Mouse (Mus musculus) forebrain, embryonic 12.5 days (tissue): ENCODE data around the gene Gm20388. TPM values are rescaled to one million over a fixed set of nuclear protein-coding genes. Genes with fewer than 3 reads are reported as not detected.

Experiments
- ATAC-seq: fragments of 200-750 bp; cut with Nextera tagmentation; 2 replicates; pipeline ENCODE4 v1.8.0; 2017; ENCODE audit warnings: moderate TSS enrichment; ENCODE audit not compliant: low FRiP score
- H3K27ac ChIP-seq: fragments of 300-500 bp; sonication (generic); 2 replicates; pipeline ENCODE4 v1.5.1; 2016; ENCODE audit warnings: mild to moderate bottlenecking
- H3K27me3 ChIP-seq: fragments of 300-500 bp; sonication (generic); 2 replicates; pipeline ENCODE4 v1.6.1; 2016; ENCODE audit warnings: mild to moderate bottlenecking
- H3K36me3 ChIP-seq: fragments of 300-500 bp; sonication (generic); replicated peaks from 2 replicates; pipeline ENCODE4 v1.6.1; 2016; ENCODE audit warnings: mild to moderate bottlenecking
- H3K4me1 ChIP-seq: fragments of 300-500 bp; sonication (generic); 2 replicates; pipeline ENCODE4 v1.6.1; 2016
- H3K4me2 ChIP-seq: fragments of 300-500 bp; sonication (generic); 2 replicates; pipeline ENCODE4 v1.6.1; 2016; ENCODE audit warnings: mild to moderate bottlenecking, moderate library complexity
- H3K4me3 ChIP-seq: fragments of 300-500 bp; sonication (generic); replicated peaks from 2 replicates; pipeline ENCODE4 v1.5.1; 2016; ENCODE audit warnings: mild to moderate bottlenecking
- H3K9ac ChIP-seq: fragments of 300-500 bp; sonication (generic); 2 replicates; pipeline ENCODE4 v1.6.1; 2016; ENCODE audit warnings: mild to moderate bottlenecking
- H3K9me3 ChIP-seq: fragments of 300-500 bp; sonication (generic); 2 replicates; pipeline ENCODE4 v1.6.1; 2016
- WGBS: fragments of 180-500 bp; shearing (Covaris S2); methylation state at CpG from one replicate; pipeline ENCODE4 v1.1.7; 2016; 5-methylcytosine and 5-hydroxymethylcytosine counted together
- polyA plus RNA-seq: library from polyadenylated mRNA; unstranded; fragments of >200 nt; fragmentation: Nextera tagmentation; extraction: Ambion mirVana; gene quantifications from 2 replicates; pipeline ENCODE4 v1.2.1, GENCODE M21; 2016

Gm20388 gene
- polyA plus RNA-seq, 1 experiment from 2014 or later, result not detected

- no peak for ATAC-seq
- no peak overlapping the region for H3K9ac ChIP-seq
- 90% methylated on average over 14 of the region's 14 CpGs for WGBS
- no peaks in the 10 kb centered on the region for H3K36me3 ChIP-seq
- no peaks in the 10 kb centered on the region for H3K9me3 ChIP-seq
- no peak overlapping the region for H3K27ac ChIP-seq
- H3K4me3 ChIP-seq, result no peak overlapping the region
- no peak overlapping the region for H3K4me2 ChIP-seq
- H3K4me1 ChIP-seq, result peaks cover 7% of the 10 kb centered on the region
- no peaks in the 10 kb centered on the region for H3K27me3 ChIP-seq
These were observed 1945.6 kb downstream of the Gm20388 start for GRCm38 (mm10) chr8:121856071-121856746.

- WGBS, result 60% methylated on average over 9 of the region's 9 CpGs
- H3K36me3 ChIP-seq, result no peaks in the 10 kb centered on the region
These were observed 1946.7 kb downstream of the Gm20388 start for GRCm38 (mm10) chr8:121857331-121857730.

GRCm38 (mm10) chr8:121857747-121858146, 1947.1 kb downstream of the Gm20388 start:
- H3K27ac ChIP-seq, result no peak overlapping the region

More at GRCm38 (mm10) chr8:121857331-121857730, 1946.7 kb downstream of the Gm20388 start:
- ATAC-seq, result no peak
- Histone ChIP-seq H3K4me3 (no peak overlapping the region), H3K9ac (no peak overlapping the region), H3K4me2 (no peak overlapping the region), H3K9me3 (no peaks in the 10 kb centered on the region), H3K27me3 (0 out of 2 replicates have a peak, but pooled peaks cover under 1% of the 10 kb centered on the region), H3K27ac (no peak overlapping the region), H3K4me1 (no peaks in the 10 kb centered on the region)

GRCm38 (mm10) chr8:121861276-121861675, 1950.6 kb downstream of the Gm20388 start:
- no peak for ATAC-seq
- WGBS, result 69% methylated on average over 6 of the region's 6 CpGs
- no peaks in the 10 kb centered on the region for H3K36me3 ChIP-seq

More at GRCm38 (mm10) chr8:121857747-121858146, 1947.1 kb downstream of the Gm20388 start:
- Histone ChIP-seq H3K36me3 (no peaks in the 10 kb centered on the region), H3K9me3 (no peaks in the 10 kb centered on the region), H3K4me1 (no peaks in the 10 kb centered on the region), H3K27me3 (peaks cover 4% of the 10 kb centered on the region; the same call in 1 of the 2 replicates), H3K4me2 (no peak overlapping the region), H3K9ac (no peak overlapping the region), H3K4me3 (no peak overlapping the region)
- ATAC-seq, result no peak
- 59% methylated on average over 2 of the region's 2 CpGs for WGBS

GRCm38 (mm10) chr8:121861806-121862548, 1951.3 kb downstream of the Gm20388 start:
- WGBS, result 82% methylated on average over 9 of the region's 12 CpGs
- no peak overlapping the region for H3K4me2 ChIP-seq
- H3K9ac ChIP-seq, result no peak overlapping the region
- H3K9me3 ChIP-seq, result no peaks in the 10 kb centered on the region
- peaks cover 5% of the 10 kb centered on the region; the same call in 1 of the 2 replicates for H3K27me3 ChIP-seq
- H3K36me3 ChIP-seq, result no peaks in the 10 kb centered on the region
- no peak overlapping the region for H3K27ac ChIP-seq
- ATAC-seq, result no peak
- no peaks in the 10 kb centered on the region for H3K4me1 ChIP-seq
- H3K4me3 ChIP-seq, result no peak overlapping the region

More at GRCm38 (mm10) chr8:121861276-121861675, 1950.6 kb downstream of the Gm20388 start:
- Histone ChIP-seq H3K9ac (no peak overlapping the region), H3K9me3 (no peaks in the 10 kb centered on the region), H3K4me3 (no peak overlapping the region), H3K4me2 (no peak overlapping the region), H3K27me3 (peaks cover 5% of the 10 kb centered on the region; the same call in 1 of the 2 replicates), H3K27ac (no peak overlapping the region), H3K4me1 (no peaks in the 10 kb centered on the region)

- ATAC-seq, result no peak
- no peak overlapping the region for H3K9ac ChIP-seq
- peaks cover 5% of the 10 kb centered on the region; the same call in 1 of the 2 replicates for H3K27me3 ChIP-seq
- no peak overlapping the region for H3K4me2 ChIP-seq
- H3K36me3 ChIP-seq, result no peaks in the 10 kb centered on the region
- H3K27ac ChIP-seq, result no peak overlapping the region
- no peak overlapping the region for H3K4me3 ChIP-seq
- no peaks in the 10 kb centered on the region for H3K9me3 ChIP-seq
- WGBS, result 87% methylated on average over 8 of the region's 8 CpGs
- H3K4me1 ChIP-seq, result no peaks in the 10 kb centered on the region
These were observed 1954.7 kb downstream of the Gm20388 start for GRCm38 (mm10) chr8:121865356-121865755.

- ATAC-seq, result no peak
- no peaks in the 10 kb centered on the region for H3K9me3 ChIP-seq
- no peak overlapping the region for H3K9ac ChIP-seq
- peaks cover 10% of the 10 kb centered on the region for H3K4me1 ChIP-seq
- H3K4me3 ChIP-seq, result no peak overlapping the region
- no peak overlapping the region for H3K4me2 ChIP-seq
- no peak overlapping the region for H3K27ac ChIP-seq
- H3K27me3 ChIP-seq, result no peaks in the 10 kb centered on the region
- H3K36me3 ChIP-seq, result no peaks in the 10 kb centered on the region
- 93% methylated on average over 5 of the region's 5 CpGs for WGBS
These were observed 1957.6 kb downstream of the Gm20388 start for GRCm38 (mm10) chr8:121868196-121868595.

GRCm38 (mm10) chr8:121868896-121869295, 1958.3 kb downstream of the Gm20388 start:
- H3K4me2 ChIP-seq, result no peak overlapping the region
- no peak overlapping the region for H3K4me3 ChIP-seq
- no peaks in the 10 kb centered on the region for H3K27me3 ChIP-seq
- no peaks in the 10 kb centered on the region for H3K9me3 ChIP-seq
- H3K27ac ChIP-seq, result no peak overlapping the region
- 80% methylated on average over 7 of the region's 7 CpGs for WGBS
- H3K9ac ChIP-seq, result no peak overlapping the region
- H3K36me3 ChIP-seq, result no peaks in the 10 kb centered on the region
- ATAC-seq, result no peak
- H3K4me1 ChIP-seq, result peaks cover 10% of the 10 kb centered on the region

- no peak overlapping the region for H3K9ac ChIP-seq
- H3K4me1 ChIP-seq, result peaks cover 10% of the 10 kb centered on the region
- ATAC-seq, result no peak
- H3K36me3 ChIP-seq, result no peaks in the 10 kb centered on the region
- no peak overlapping the region for H3K27ac ChIP-seq
- 92% methylated on average over 2 of the region's 2 CpGs for WGBS
- H3K27me3 ChIP-seq, result no peaks in the 10 kb centered on the region
- H3K4me2 ChIP-seq, result no peak overlapping the region
- no peak overlapping the region for H3K4me3 ChIP-seq
- H3K9me3 ChIP-seq, result no peaks in the 10 kb centered on the region
These were observed 1959.5 kb downstream of the Gm20388 start for GRCm38 (mm10) chr8:121870190-121870589.

GRCm38 (mm10) chr8:121871833-121872440, 1961.3 kb downstream of the Gm20388 start:
- Histone ChIP-seq H3K4me2 (peak overlapping the region; percentile 8; the same call in 1 of the 2 replicates), H3K27ac (peak overlapping the region; percentile 10; the same call in 1 of the 2 replicates), H3K36me3 (no peaks in the 10 kb centered on the region), H3K9me3 (no peaks in the 10 kb centered on the region), H3K27me3 (no peaks in the 10 kb centered on the region), H3K4me1 (peaks cover 10% of the 10 kb centered on the region), H3K9ac (no peak overlapping the region), H3K4me3 (no peak overlapping the region)
- 50% methylated on average over 10 of the region's 10 CpGs for WGBS
- no peak for ATAC-seq

GRCm38 (mm10) chr8:121874031-121874430, 1963.4 kb downstream of the Gm20388 start:
- H3K9ac ChIP-seq, result no peak overlapping the region
- H3K27ac ChIP-seq, result no peak overlapping the region
- peaks cover 10% of the 10 kb centered on the region for H3K4me1 ChIP-seq
- no peak overlapping the region for H3K4me2 ChIP-seq
- 75% methylated on average over 9 of the region's 9 CpGs for WGBS
- no peaks in the 10 kb centered on the region for H3K36me3 ChIP-seq
- no peaks in the 10 kb centered on the region for H3K27me3 ChIP-seq
- no peak for ATAC-seq
- H3K4me3 ChIP-seq, result no peak overlapping the region
- no peaks in the 10 kb centered on the region for H3K9me3 ChIP-seq

- no peak overlapping the region for H3K9ac ChIP-seq
- no peaks in the 10 kb centered on the region for H3K9me3 ChIP-seq
- H3K4me2 ChIP-seq, result no peak overlapping the region
- no peak for ATAC-seq
- WGBS, result 90% methylated on average over 3 of the region's 3 CpGs
- peaks cover 10% of the 10 kb centered on the region for H3K4me1 ChIP-seq
- H3K4me3 ChIP-seq, result no peak overlapping the region
- H3K27me3 ChIP-seq, result no peaks in the 10 kb centered on the region
- H3K36me3 ChIP-seq, result no peaks in the 10 kb centered on the region
- no peak overlapping the region for H3K27ac ChIP-seq
These were observed 1964.4 kb downstream of the Gm20388 start for GRCm38 (mm10) chr8:121875045-121875444.
